Mouse (Mus musculus) myocyte (in vitro differentiated cells): ENCODE measurements at regions not wholly inside any gene's neighbourhood (a gene's known extent, or its start where the extent isn't known, plus 50 kb on each side); places are given as distances from the start of the nearest gene placed in this dataset.

Source experiments
- H3K27me3 ChIP-seq: one replicate; pipeline ENCODE4 v1.6.1; 2011; ENCODE audit not compliant: control insufficient read depth, insufficient read depth, insufficient read length
- H3K36me3 ChIP-seq: one replicate; pipeline ENCODE4 v1.6.1; 2011; ENCODE audit not compliant: control insufficient read depth, insufficient read depth
- H3K4me2 ChIP-seq: one replicate; pipeline ENCODE4 v1.6.1; 2011; ENCODE audit warnings: low read depth, control low read depth
- H3K4me3 ChIP-seq: one replicate; pipeline ENCODE4 v1.5.1; 2011; ENCODE audit warnings: mild to moderate bottlenecking, control low read depth, moderate library complexity
- H3K79me2 ChIP-seq: one replicate; pipeline ENCODE4 v1.6.1; 2011; ENCODE audit not compliant: control insufficient read depth, insufficient read depth
- H3ac ChIP-seq: one replicate; pipeline ENCODE4 v1.6.1; 2011; ENCODE audit not compliant: control insufficient read depth, insufficient read length
- CEBPB ChIP-seq: IDR thresholded peaks from 2 replicates; pipeline ENCODE4 v1.6.1; 2011; ENCODE audit warnings: mild to moderate bottlenecking, moderate library complexity; ENCODE audit not compliant: poor library complexity, insufficient read depth, severe bottlenecking
- E2F4 ChIP-seq: IDR thresholded peaks from one replicate; pipeline ENCODE4 v1.6.1; 2011; ENCODE audit warnings: mild to moderate bottlenecking, control low read depth, moderate library complexity; ENCODE audit not compliant: insufficient read depth
- MAX ChIP-seq: IDR thresholded peaks from one replicate; pipeline ENCODE4 v1.6.1; 2011; ENCODE audit warnings: low read depth, mild to moderate bottlenecking, control low read depth
- MYOD1 ChIP-seq, 3 experiments: IDR thresholded peaks; one replicate each; pipeline ENCODE4 v1.6.1; 2011; ENCODE audit warnings: control low read depth in 2 of 3, low read depth in 2 of 3, mild to moderate bottlenecking in 2 of 3, moderate library complexity in 1 of 3; ENCODE audit not compliant: insufficient read length in 2 of 3, control insufficient read depth in 1 of 3
- MYOG ChIP-seq, 3 experiments: IDR thresholded peaks; one replicate each; pipeline ENCODE4 v1.6.1; 2011; ENCODE audit warnings: control low read depth in 2 of 3, low read depth in 2 of 3, mild to moderate bottlenecking in 2 of 3; ENCODE audit not compliant: insufficient read length in 2 of 3, control insufficient read depth in 1 of 3, insufficient read depth in 1 of 3
- POLR2A ChIP-seq: IDR thresholded peaks from one replicate; pipeline ENCODE4 v1.6.1; 2011; ENCODE audit warnings: low read depth, mild to moderate bottlenecking, control low read depth, moderate library complexity; ENCODE audit not compliant: insufficient read length
- POLR2AphosphoS2 ChIP-seq: IDR thresholded peaks from one replicate; pipeline ENCODE4 v1.6.1; 2011; ENCODE audit warnings: low read depth, control low read depth; ENCODE audit not compliant: insufficient read length
- REST ChIP-seq: IDR thresholded peaks from one replicate; pipeline ENCODE4 v1.6.1; 2011; ENCODE audit warnings: mild to moderate bottlenecking, control low read depth, moderate library complexity; ENCODE audit not compliant: insufficient read depth, insufficient read length
- SRF ChIP-seq: IDR thresholded peaks from one replicate; pipeline ENCODE4 v1.6.1; 2011; ENCODE audit warnings: low read depth; ENCODE audit not compliant: control insufficient read depth, insufficient read length
- TCF12 ChIP-seq: IDR thresholded peaks from one replicate; pipeline ENCODE4 v1.6.1; 2011; ENCODE audit warnings: mild to moderate bottlenecking, control low read depth; ENCODE audit not compliant: poor library complexity, insufficient read depth, severe bottlenecking
- TCF3 ChIP-seq: IDR thresholded peaks from one replicate; pipeline ENCODE4 v1.6.1; 2011; ENCODE audit warnings: low read depth, control low read depth; ENCODE audit not compliant: insufficient read length
- USF1 ChIP-seq: IDR thresholded peaks from one replicate; pipeline ENCODE4 v1.6.1; 2011; ENCODE audit warnings: low read depth, mild to moderate bottlenecking, control low read depth, moderate library complexity

DNA sequence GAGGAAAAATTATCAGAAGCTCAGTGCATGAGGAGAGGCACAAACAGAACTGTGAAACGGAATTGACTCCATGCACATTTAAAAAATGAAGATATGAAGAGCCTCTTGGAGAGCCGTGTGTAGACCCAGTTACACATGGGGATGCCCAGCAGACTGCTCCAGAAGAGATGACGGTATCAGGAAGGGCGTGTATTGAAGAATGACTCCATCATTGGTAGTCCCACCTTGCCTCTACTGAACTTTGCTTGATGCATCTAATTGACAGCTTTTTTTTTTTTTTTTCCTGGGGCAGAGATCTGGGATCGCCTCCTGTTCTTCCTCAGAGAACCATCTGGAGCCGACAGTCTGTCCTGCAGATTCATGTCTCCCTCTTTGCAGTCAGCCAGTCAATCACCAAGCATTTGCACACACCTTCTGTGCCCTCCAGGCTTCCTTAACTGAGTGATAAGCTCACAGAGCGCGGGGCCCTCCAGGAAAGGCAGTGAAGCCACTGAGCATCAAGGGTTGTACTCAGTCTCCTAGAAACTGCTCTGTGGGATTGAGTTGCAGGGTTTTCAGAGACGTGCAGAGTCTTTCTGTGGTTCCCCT, 57.6 kb upstream of the D1Pas1 start:
- no peaks in the 10 kb centered on the region for H3K79me2 ChIP-seq
- no peaks in the 10 kb centered on the region for H3K36me3 ChIP-seq
- H3ac ChIP-seq, result no peak overlapping the region
- no peak overlapping the region for H3K4me2 ChIP-seq
- no peak for TF ChIP-seq MYOG (IDR thresholded peaks at IDR 0.05; ENCODE audit: control insufficient read depth in 1 of 3, insufficient read depth in 1 of 3, insufficient read length in 2 of 3, low read depth in 2 of 3)
- no peak for TF ChIP-seq TCF3
- TF ChIP-seq SRF, result no peak
- no peak for TF ChIP-seq USF1
- TF ChIP-seq E2F4, result no peak
- TF ChIP-seq TCF12, result no peak
- TF ChIP-seq CEBPB, result no peak
- TF ChIP-seq POLR2AphosphoS2, result no peak
- no peak for TF ChIP-seq REST
- TF ChIP-seq MAX, result no peak
- TF ChIP-seq MYOD1 (IDR thresholded peaks at IDR 0.05; ENCODE audit: control insufficient read depth in 1 of 3, insufficient read length in 2 of 3, low read depth in 2 of 3), result no peak
- no peak for TF ChIP-seq POLR2A
- no peaks in the 10 kb centered on the region for H3K27me3 ChIP-seq
- H3K4me3 ChIP-seq, result no peak overlapping the region

DNA sequence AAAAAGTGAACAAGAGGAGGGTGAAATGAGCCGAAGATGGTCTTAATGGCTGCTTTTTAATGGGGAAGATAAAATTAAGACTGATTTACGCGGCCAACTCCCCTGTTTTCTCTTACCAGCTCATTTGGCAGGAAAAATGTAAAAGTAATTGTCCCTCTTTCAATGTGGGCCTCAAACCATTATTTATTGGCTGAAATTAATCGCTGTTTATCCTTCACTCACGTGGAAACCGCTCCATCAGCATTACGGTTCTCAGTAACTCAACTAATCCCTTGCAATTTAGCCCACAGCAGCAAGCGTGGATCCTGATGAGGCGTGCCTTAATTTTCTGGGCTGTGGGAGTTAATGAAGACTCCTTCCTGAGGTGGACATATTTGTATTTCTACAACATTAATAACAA, 58.1 kb upstream of the D1Pas1 start:
- no peak overlapping the region for H3K4me2 ChIP-seq
- no peak overlapping the region for H3ac ChIP-seq
- H3K79me2 ChIP-seq, result no peaks in the 10 kb centered on the region
- H3K4me3 ChIP-seq, result no peak overlapping the region
- no peaks in the 10 kb centered on the region for H3K36me3 ChIP-seq
- H3K27me3 ChIP-seq, result no peaks in the 10 kb centered on the region
- TF ChIP-seq CEBPB (no peak), TCF3 (no peak), MYOG (IDR thresholded peaks at IDR 0.05; ENCODE audit: control insufficient read depth in 1 of 3, insufficient read depth in 1 of 3, insufficient read length in 2 of 3, low read depth in 2 of 3) (no peak), MYOD1 (IDR thresholded peaks at IDR 0.05; ENCODE audit: control insufficient read depth in 1 of 3, insufficient read length in 2 of 3, low read depth in 2 of 3) (no peak), USF1 (no peak), REST (no peak), POLR2AphosphoS2 (no peak), TCF12 (no peak), SRF (no peak), MAX (no peak), POLR2A (no peak), E2F4 (no peak)

- H3K27me3 ChIP-seq, result no peaks in the 10 kb centered on the region
- no peaks in the 10 kb centered on the region for H3K79me2 ChIP-seq
- H3ac ChIP-seq, result no peak overlapping the region
- no peak overlapping the region for H3K4me3 ChIP-seq
- no peak overlapping the region for H3K4me2 ChIP-seq
- no peaks in the 10 kb centered on the region for H3K36me3 ChIP-seq
- TF ChIP-seq MAX (no peak), SRF (no peak), CEBPB (no peak)
Measured at GRCm38 (mm10) chr1:186907409-186908170, 59.6 kb upstream of the D1Pas1 start.

- H3K4me3 ChIP-seq, result no peak overlapping the region
- H3K27me3 ChIP-seq, result no peaks in the 10 kb centered on the region
- no peak for TF ChIP-seq CEBPB
- TF ChIP-seq TCF3, result no peak
- TF ChIP-seq TCF12, result no peak
- TF ChIP-seq SRF, result no peak
- no peak for TF ChIP-seq MYOG (IDR thresholded peaks at IDR 0.05; ENCODE audit: control insufficient read depth in 1 of 3, insufficient read depth in 1 of 3, insufficient read length in 2 of 3, low read depth in 2 of 3)
- no peak for TF ChIP-seq POLR2A
- TF ChIP-seq REST, result no peak
- TF ChIP-seq USF1, result no peak
- TF ChIP-seq MAX, result no peak
- TF ChIP-seq MYOD1 (IDR thresholded peaks at IDR 0.05; ENCODE audit: control insufficient read depth in 1 of 3, insufficient read length in 2 of 3, low read depth in 2 of 3), result no peak
- no peak for TF ChIP-seq E2F4
- no peak for TF ChIP-seq POLR2AphosphoS2
- no peak overlapping the region for H3K4me2 ChIP-seq
- H3ac ChIP-seq, result no peak overlapping the region
- H3K79me2 ChIP-seq, result no peaks in the 10 kb centered on the region
- no peaks in the 10 kb centered on the region for H3K36me3 ChIP-seq
Measured at GRCm38 (mm10) chr1:186905942-186906341, 61.3 kb upstream of the D1Pas1 start.

- Histone ChIP-seq H3ac (no peak overlapping the region), H3K4me3 (no peak overlapping the region), H3K27me3 (no peaks in the 10 kb centered on the region), H3K36me3 (no peaks in the 10 kb centered on the region), H3K4me2 (no peak overlapping the region), H3K79me2 (no peaks in the 10 kb centered on the region)
- TF ChIP-seq POLR2AphosphoS2, result no peak
- no peak for TF ChIP-seq TCF3
- TF ChIP-seq MYOD1 (IDR thresholded peaks at IDR 0.05; ENCODE audit: control insufficient read depth in 1 of 3, insufficient read length in 2 of 3, low read depth in 2 of 3), result no peak
- no peak for TF ChIP-seq E2F4
- no peak for TF ChIP-seq TCF12
- TF ChIP-seq SRF, result no peak
- no peak for TF ChIP-seq POLR2A
- TF ChIP-seq CEBPB, result no peak
Measured at GRCm38 (mm10) chr1:186901548-186901947, 65.7 kb upstream of the D1Pas1 start.
